Mouse (Mus musculus): Measurements from ENCODE around the gene Plekhf1.

- TF ChIP-seq CTCF (IDR thresholded peaks at IDR 0.05; ENCODE audit: borderline replicate concordance, extremely low read depth, insufficient read depth, insufficient read length) (no peak), POLR2A (IDR thresholded peaks at IDR 0.05; ENCODE audit: borderline replicate concordance, extremely low read depth, insufficient read depth, insufficient read length, poor library complexity, severe bottlenecking) (no peak)
Observed at GRCm38 (mm10) chr7:38271859-38272258, 44.0 kb upstream of the Plekhf1 start.

All from brain, embryonic 14.5 days (tissue).